Mouse (Mus musculus) megakaryocyte, embryonic 14.5 days (primary cell): Measurements from ENCODE around the gene Abcb1b. TPM values are rescaled to one million over a fixed set of nuclear protein-coding genes. Genes with fewer than 3 reads are reported as not detected.
A peak's percentile ranks its signal among the peaks of the same experiment; 100 is the strongest.

Experiments
- H3K27me3 ChIP-seq: replicated peaks from 2 replicates; pipeline ENCODE3; 2012; ENCODE audit warnings: inconsistent platforms
- H3K36me3 ChIP-seq: replicated peaks from 2 replicates; pipeline ENCODE3; 2012; ENCODE audit warnings: low read length, inconsistent platforms, mixed read lengths
- H3K4me1 ChIP-seq: 2 replicates; pipeline ENCODE4 v1.6.1; 2012; ENCODE audit warnings: inconsistent platforms
- H3K4me3 ChIP-seq: replicated peaks from 2 replicates; pipeline ENCODE3; 2012; ENCODE audit warnings: moderate library complexity, mild to moderate bottlenecking, inconsistent platforms
- H3K9me3 ChIP-seq: 2 replicates; pipeline ENCODE4 v1.6.1; 2012; ENCODE audit warnings: inconsistent platforms
- FLI1 ChIP-seq: IDR thresholded peaks from 2 replicates; pipeline ENCODE4 v1.6.1; 2012; ENCODE audit warnings: low read length, inconsistent platforms, mixed read lengths
- GATA1 ChIP-seq: IDR thresholded peaks from 3 replicates; pipeline ENCODE4 v1.6.1; 2012; ENCODE audit warnings: mixed read lengths, low read length, inconsistent platforms, borderline replicate concordance
- polyA plus RNA-seq: library from polyadenylated mRNA; stranded (reverse); fragments of >175 nt; gene quantifications from 2 replicates; pipeline ENCODE4 v1.2.3, GENCODE M21; 2012; ENCODE audit warnings: low replicate concordance; ENCODE audit not compliant: insufficient read depth

The Abcb1b gene
- polyA plus RNA-seq, result 0.84 TPM in 1 of 2 replicates, not detected in the other

DNA sequence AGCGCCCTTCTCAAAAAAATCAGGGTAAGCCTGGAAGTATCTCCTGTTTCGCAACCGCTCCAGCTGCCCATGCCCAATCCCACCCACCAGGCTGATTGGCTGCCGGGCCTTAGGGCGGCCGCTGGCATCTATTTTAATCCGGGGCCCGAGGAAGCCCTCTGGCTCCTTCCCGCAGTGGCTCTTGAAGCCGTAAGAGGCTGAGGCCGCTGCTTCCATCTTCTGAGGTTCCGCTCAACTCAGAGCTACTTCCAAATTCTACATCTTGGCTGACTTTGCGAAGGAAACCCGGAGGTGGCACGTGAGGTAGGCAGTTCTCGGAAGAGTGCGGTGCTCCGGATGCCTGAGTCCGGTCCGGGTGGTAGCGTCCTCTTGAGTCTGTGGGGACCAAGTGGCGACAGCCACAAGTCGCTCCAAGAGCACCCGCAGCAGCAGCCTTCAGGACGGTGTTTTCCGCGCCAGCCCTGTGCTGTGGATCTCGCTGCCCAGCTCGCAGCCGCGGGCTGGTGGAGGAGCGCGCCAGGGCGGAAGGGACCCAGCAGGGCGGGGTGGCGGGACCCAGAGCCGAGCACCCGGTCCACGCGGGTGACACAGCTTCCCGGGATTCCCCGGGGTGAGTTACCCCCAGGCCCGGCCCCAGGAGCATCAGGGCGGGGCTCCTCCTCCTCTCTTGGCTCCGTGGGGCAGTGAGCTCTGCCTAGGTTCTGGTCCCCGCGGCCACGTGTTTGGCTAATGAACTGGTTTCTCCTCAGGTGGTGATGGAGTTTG, at the start of gene Abcb1b:
Gene Abcb1b (plus strand): TSS at position 161 of the 765 bp plus-strand sequence.
- peaks cover 12% of the 10 kb centered on the region for H3K27me3 ChIP-seq
- no peaks in the 10 kb centered on the region for H3K36me3 ChIP-seq
- no peak for TF ChIP-seq GATA1
- TF ChIP-seq FLI1, result no peak
- peak within 1 kb of the TSS; percentile 92 for H3K4me3 ChIP-seq
- peaks cover 25% of the 10 kb centered on the region for H3K4me1 ChIP-seq
- no peaks in the 10 kb centered on the region for H3K9me3 ChIP-seq

DNA sequence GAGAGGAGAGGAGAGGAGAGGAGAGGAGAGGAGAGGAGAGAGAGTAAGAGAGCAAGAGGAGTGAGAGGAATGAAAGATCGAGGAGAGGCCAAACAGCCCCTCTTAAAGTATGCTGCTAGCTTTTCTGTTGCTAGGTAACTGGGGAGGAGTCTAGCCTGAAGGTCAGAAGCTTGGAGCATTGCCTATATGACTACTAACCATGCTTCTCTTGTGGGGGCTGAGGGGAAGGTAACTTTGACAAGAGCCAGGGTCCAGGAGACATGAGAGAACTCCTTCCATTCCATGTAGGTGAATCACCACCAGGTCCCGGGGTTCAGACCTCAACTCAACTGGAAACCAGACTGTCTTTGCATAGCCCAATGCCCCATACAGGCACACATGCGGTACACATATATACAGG, 25.1 kb upstream of the Abcb1b start:
- Histone ChIP-seq H3K9me3 (no peaks in the 10 kb centered on the region), H3K4me3 (no peak overlapping the region), H3K27me3 (no peaks in the 10 kb centered on the region), H3K4me1 (no peaks in the 10 kb centered on the region), H3K36me3 (no peaks in the 10 kb centered on the region)
- TF ChIP-seq GATA1 (no peak), FLI1 (no peak)

DNA sequence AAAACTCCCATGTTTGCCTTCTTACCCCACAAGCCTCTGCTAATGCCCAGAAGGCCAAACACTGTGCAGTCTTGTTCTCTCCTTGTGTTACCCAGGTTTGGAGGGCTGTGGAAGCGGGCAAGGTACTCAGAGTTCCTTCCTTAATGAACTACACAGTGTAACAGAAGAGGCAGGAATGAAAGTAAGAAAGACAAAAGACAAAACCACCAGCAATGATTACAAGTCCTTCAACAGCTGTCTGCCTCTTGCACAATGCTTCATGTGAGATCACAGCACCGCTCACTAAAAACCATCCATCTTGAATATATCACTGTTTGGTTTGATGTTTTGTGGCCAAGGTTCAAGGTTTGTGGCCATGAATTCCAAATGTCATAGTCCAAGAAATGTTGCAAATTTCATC, 19.6 kb upstream of the Abcb1b start:
- no peaks in the 10 kb centered on the region for H3K4me1 ChIP-seq
- no peaks in the 10 kb centered on the region for H3K9me3 ChIP-seq
- no peaks in the 10 kb centered on the region for H3K27me3 ChIP-seq
- no peak for TF ChIP-seq FLI1
- TF ChIP-seq GATA1, result no peak
- no peaks in the 10 kb centered on the region for H3K36me3 ChIP-seq
- no peak overlapping the region for H3K4me3 ChIP-seq

DNA sequence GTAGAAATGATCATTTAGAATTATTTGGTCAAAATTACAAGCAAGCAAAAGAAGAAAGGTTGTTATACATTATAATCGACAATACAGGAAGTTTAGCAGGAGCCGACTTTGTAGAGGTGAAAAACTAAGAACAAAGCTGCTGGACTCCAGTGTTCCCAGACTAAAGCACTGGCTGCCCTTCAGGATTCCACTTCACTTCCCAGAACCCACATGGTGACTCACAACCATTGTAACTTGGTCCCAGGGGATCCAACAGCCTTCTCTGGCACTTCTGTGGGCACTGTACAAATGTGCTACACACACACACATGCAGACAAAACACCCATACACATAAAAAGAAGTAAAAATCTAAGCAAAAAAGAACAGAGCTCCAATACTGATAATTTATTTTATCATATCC, 19.2 kb upstream of the Abcb1b start:
- Histone ChIP-seq H3K9me3 (no peaks in the 10 kb centered on the region), H3K4me3 (no peak overlapping the region), H3K36me3 (no peaks in the 10 kb centered on the region), H3K4me1 (no peaks in the 10 kb centered on the region), H3K27me3 (no peaks in the 10 kb centered on the region)
- TF ChIP-seq FLI1, result no peak
- no peak for TF ChIP-seq GATA1

DNA sequence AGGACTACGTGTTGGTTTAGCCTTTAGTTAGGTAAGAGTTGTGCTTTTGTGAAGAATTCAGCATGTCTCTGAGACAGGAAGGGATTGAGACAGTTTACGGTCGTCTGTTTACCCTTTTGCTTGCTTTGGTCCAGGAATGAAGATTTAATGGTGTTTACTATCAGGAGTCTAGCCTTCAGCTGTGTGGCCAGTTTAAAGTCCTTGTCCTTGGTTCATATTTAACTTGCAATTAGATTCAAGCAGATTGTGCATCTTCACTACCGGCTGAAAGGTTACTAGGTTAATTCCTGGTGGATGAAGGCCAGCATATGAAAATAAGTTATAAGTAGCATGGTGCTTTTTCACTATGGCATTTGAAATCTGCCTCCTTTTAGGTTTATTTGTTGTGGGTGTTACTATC, 5.7 kb upstream of the Abcb1b start:
- H3K4me3 ChIP-seq, result no peak overlapping the region
- no peaks in the 10 kb centered on the region for H3K36me3 ChIP-seq
- no peak for TF ChIP-seq GATA1
- peaks cover 8% of the 10 kb centered on the region for H3K27me3 ChIP-seq
- no peaks in the 10 kb centered on the region for H3K4me1 ChIP-seq
- no peaks in the 10 kb centered on the region for H3K9me3 ChIP-seq

DNA sequence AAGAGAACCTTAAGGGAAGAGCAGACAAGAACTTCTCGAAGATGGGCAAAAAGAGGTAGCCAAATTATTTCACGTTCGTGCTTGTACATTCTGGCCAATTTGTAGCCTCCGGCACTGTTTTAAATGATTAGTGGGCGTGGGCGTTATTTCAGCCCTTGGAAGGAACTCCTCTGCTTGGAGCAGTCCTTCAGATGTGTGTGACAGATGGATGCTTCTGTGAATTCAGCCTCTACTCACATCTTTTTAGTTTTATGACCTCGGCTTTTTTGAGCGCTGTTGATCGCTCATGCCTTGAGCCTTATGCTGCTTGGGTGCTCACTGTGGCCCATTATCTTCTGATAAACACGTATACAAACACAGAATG, 787 bp downstream of the Abcb1b start:
- TF ChIP-seq GATA1, result no peak
- no peak for TF ChIP-seq FLI1
- H3K9me3 ChIP-seq, result no peaks in the 10 kb centered on the region
- H3K4me3 ChIP-seq, result peak overlapping the region; percentile 92
- H3K36me3 ChIP-seq, result no peaks in the 10 kb centered on the region
- H3K27me3 ChIP-seq, result peaks cover 12% of the 10 kb centered on the region
- peaks cover 25% of the 10 kb centered on the region for H3K4me1 ChIP-seq

DNA sequence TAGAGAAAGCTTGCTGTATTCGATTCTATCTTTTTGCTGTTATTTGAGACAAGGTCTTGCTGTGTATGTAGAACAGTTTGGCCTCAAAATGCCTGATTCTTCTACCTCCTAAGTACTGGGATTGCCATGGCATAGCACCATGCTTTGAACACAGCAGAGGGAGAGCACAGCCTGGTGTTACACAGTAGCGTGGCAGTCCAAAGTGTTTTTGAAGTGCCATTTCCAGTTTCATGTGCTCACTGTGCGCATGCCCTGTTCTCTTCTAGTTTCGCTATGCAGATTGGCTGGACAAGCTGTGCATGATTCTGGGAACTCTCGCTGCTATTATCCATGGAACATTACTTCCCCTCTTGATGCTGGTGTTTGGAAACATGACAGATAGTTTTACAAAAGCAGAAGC, 7.8 kb downstream of the Abcb1b start:
- H3K4me1 ChIP-seq, result peaks cover 30% of the 10 kb centered on the region
- TF ChIP-seq GATA1, result no peak
- TF ChIP-seq FLI1, result no peak
- no peaks in the 10 kb centered on the region for H3K36me3 ChIP-seq
- no peaks in the 10 kb centered on the region for H3K9me3 ChIP-seq
- peak overlapping the region; percentile 25 for H3K4me3 ChIP-seq
- H3K27me3 ChIP-seq, result no peaks in the 10 kb centered on the region

DNA sequence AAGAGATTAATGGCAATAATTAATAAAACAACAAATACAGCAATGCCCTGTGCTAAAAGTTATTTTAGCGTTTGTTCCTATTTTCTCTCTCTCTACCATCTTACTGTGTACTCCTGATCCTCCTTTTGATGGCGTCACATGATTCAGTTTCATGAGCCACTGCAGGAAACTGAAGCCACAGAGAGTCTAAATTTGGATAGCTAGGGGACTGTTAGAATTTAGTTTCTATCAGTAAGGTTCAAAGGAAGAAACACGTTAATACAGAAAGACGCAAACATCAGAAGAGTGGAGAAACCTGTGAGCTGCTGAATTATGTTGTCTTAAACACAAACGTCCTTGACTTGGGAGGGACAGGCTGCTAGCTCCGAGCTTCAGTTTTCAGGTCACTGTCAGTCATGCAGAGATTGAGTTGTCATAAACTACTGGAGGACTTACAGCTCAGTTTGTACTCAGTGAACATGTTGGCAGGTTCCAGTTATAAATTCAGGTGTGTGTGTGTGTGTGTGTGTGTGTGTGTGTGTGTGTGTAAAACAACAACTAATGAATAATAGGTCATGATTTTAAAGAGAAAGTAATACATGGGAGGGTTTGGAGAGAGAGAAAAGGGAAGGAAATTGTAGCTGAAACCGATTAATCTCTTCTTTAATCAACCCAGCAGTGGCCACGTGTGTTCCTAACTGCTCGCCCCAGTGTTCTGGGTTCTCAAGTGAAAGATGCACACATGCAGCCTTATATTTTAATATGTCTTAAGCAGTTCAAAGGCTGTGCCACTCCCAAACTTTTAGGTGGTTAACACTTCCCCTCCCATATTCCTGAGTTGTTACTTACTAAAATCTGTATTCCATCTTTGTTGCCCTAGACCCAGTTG, 9.4 kb downstream of the Abcb1b start:
- no peaks in the 10 kb centered on the region for H3K9me3 ChIP-seq
- H3K36me3 ChIP-seq, result no peaks in the 10 kb centered on the region
- peaks cover 24% of the 10 kb centered on the region for H3K4me1 ChIP-seq
- peak overlapping the region; percentile 67 for H3K4me3 ChIP-seq
- H3K27me3 ChIP-seq, result no peaks in the 10 kb centered on the region
- TF ChIP-seq FLI1 (no peak), GATA1 (no peak)

DNA sequence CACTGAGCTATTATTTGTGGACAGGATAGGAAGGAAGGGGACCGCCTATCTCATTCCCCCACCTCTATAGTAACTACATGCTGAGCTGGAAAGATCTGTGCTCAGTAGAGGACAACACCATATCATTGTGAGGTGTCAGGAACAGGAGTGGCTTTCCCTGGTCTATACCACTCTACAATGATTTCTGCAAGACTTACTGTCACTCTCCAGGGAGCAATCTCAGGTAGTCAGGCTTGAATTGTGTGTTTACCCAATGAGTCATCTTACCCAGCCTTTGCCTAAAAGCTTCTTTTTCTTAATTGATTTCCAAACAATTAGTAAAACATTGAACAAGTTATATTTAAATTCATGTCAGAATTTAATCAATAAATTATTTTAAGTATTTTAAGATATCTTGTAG, 15.9 kb downstream of the Abcb1b start:
- H3K27me3 ChIP-seq, result no peaks in the 10 kb centered on the region
- H3K4me3 ChIP-seq, result no peak overlapping the region
- no peak for TF ChIP-seq GATA1
- H3K4me1 ChIP-seq, result peaks cover 6% of the 10 kb centered on the region
- H3K9me3 ChIP-seq, result no peaks in the 10 kb centered on the region
- H3K36me3 ChIP-seq, result no peaks in the 10 kb centered on the region
